Mouse (Mus musculus) right cerebral cortex, postnatal 25 days (tissue): ENCODE measurements around the gene Ptpn14.

Experiments
- DNase-seq: peaks from one replicate; pipeline ENCODE4 v3.0.0; 2022

Ptpn14 gene

GRCm38 (mm10) chr1:189777207-189777606, 49.1 kb downstream of the Ptpn14 start:
- DNase-seq, result no peak

GRCm38 (mm10) chr1:189778343-189778742, 50.3 kb downstream of the Ptpn14 start:
- DNase-seq, result no peak

- DNase-seq, result no peak
Measured at GRCm38 (mm10) chr1:189779226-189779625, 51.2 kb downstream of the Ptpn14 start.

GRCm38 (mm10) chr1:189781721-189782345, 53.8 kb downstream of the Ptpn14 start:
- no peak for DNase-seq

- no peak for DNase-seq
Measured at GRCm38 (mm10) chr1:189782709-189783108, 54.6 kb downstream of the Ptpn14 start.

GRCm38 (mm10) chr1:189784503-189784902, 56.4 kb downstream of the Ptpn14 start:
- DNase-seq, result no peak

GRCm38 (mm10) chr1:189786707-189787485, 58.8 kb downstream of the Ptpn14 start:
- DNase-seq, result peak; percentile 67

GRCm38 (mm10) chr1:189789545-189789944, 61.5 kb downstream of the Ptpn14 start:
- DNase-seq, result no peak

GRCm38 (mm10) chr1:189790666-189791065, 62.6 kb downstream of the Ptpn14 start:
- no peak for DNase-seq

- no peak for DNase-seq
Measured at GRCm38 (mm10) chr1:189791534-189792217, 63.6 kb downstream of the Ptpn14 start.

- DNase-seq, result no peak
Measured at GRCm38 (mm10) chr1:189792560-189793195, 64.6 kb downstream of the Ptpn14 start.

- no peak for DNase-seq
Measured at GRCm38 (mm10) chr1:189798949-189799348, 70.9 kb downstream of the Ptpn14 start.

GRCm38 (mm10) chr1:189800211-189800961, 72.3 kb downstream of the Ptpn14 start:
- DNase-seq, result peak; percentile 59

GRCm38 (mm10) chr1:189801303-189801702, 73.2 kb downstream of the Ptpn14 start:
- DNase-seq, result no peak

GRCm38 (mm10) chr1:189802575-189802974, 74.5 kb downstream of the Ptpn14 start:
- no peak for DNase-seq

- DNase-seq, result no peak
Measured at GRCm38 (mm10) chr1:189803742-189804141, 75.7 kb downstream of the Ptpn14 start.

GRCm38 (mm10) chr1:189806533-189807297, 78.6 kb downstream of the Ptpn14 start:
- no peak for DNase-seq

- DNase-seq, result no peak
Measured at GRCm38 (mm10) chr1:189808015-189808414, 79.9 kb downstream of the Ptpn14 start.

- no peak for DNase-seq
Measured at GRCm38 (mm10) chr1:189808453-189808852, 80.4 kb downstream of the Ptpn14 start.

- DNase-seq, result no peak
Measured at GRCm38 (mm10) chr1:189811778-189812177, 83.7 kb downstream of the Ptpn14 start.

GRCm38 (mm10) chr1:189814385-189814784, 86.3 kb downstream of the Ptpn14 start:
- no peak for DNase-seq

GRCm38 (mm10) chr1:189817089-189817488, 89.0 kb downstream of the Ptpn14 start:
- no peak for DNase-seq
